Mouse (Mus musculus) liver, embryonic 14 days (tissue): ENCODE measurements around the gene Lhfpl4. TPM values are rescaled to one million over a fixed set of nuclear protein-coding genes. Genes with fewer than 3 reads are reported as not detected.

Source experiments
- polyA plus RNA-seq: library from polyadenylated mRNA; depleted of rRNA; stranded (reverse); fragments of >200 nt; gene quantifications from 2 replicates; pipeline ENCODE4 v1.2.3, GENCODE M21; 2012; rRNA removed

Lhfpl4 gene
- polyA plus RNA-seq = 0.02 TPM in 2 replicates

DNA sequence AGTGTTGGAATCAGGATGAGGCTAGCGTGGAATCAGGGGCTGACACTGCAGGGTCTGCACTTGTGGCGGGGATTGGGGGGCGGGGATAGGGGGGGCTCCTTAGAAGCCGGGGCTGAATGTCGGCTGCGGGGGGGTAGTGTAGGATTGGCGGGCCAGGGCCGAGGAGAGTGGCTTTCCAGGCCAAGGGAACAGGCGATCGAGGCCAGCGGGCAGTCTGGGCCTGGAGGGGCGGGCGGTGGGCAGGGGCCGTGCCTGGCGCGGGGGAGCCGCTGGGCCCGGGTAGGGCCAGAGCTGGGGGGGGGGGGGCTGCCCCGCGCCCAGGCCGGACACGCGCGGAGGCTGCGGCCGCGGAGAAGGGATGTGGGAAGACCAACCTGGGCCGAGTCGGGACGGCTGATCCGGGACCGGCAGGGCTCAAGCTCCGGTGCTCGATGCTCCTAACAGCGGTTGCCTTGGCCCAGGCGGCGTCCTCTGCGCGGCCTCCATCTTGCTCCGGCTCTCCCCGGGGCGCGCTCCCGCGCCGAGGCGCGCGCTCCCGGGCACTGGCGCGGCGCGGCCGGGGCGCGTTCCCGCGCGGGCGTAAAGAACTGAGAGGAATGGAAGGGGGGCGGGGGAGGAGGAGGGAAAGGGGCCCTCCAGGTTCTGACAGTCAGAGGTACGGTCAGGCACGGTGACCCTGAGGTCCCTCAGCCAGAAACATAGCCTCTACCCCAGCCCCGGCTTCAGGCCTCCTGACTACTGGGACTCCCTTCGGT lies at the start of gene Lhfpl4:
Gene Lhfpl4, minus strand, starts transcription at position 544 of the 755 bp plus-strand sequence.

DNA sequence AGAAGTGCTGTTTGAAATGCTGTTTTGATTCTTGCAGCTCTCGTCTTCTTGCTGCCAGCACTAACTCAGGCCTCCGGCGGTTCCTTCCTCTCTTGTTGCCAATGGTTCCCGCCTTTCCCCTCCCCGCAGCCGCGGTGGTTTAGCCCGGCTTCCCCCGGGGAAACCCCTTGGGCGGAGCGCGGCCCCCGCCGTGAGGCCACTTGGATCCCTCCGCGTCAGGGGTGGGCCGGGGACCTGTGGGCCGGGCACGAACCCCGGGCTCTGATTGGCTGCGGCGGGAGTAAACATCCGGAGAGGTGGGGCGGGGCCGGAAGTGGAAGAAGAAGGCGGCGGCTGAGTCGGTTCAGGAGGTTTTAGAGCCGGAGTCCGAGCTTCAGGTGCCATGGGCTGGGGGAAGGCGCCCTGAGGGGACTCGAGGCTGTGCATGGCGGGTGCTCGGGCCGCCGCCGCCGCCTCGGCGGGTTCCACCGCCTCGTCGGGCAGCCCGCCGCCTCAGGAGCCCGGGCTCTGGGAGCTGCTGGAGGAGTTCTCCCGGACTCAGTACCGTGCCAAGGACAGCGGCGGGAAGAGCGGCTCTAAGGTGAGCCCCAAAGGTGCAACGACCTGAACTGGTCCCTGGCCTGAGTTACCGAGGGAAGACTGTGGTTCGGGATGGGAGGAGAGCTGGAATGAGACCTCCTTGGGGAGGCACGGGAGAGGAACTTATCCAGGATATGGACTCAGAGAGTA lies 42.5 kb upstream of the Lhfpl4 start, which contains the start of gene Mtmr14:
Gene Mtmr14, plus strand, starts transcription at position 302 of the 729 bp plus-strand sequence.

Other genes with a start within 250 kb of the Lhfpl4 start
- gene Srgap3, start 248.1 kb downstream of the Lhfpl4 start, polyA plus RNA-seq = 0.31 and 0.35 TPM in 2 replicates
- gene Thumpd3, start 149.2 kb downstream of the Lhfpl4 start, polyA plus RNA-seq = 18.2 and 23.5 TPM in 2 replicates
- gene Setd5, start 118.0 kb downstream of the Lhfpl4 start, polyA plus RNA-seq = 11.2 and 13.9 TPM in 2 replicates
- 10.2 and 11.7 TPM in 2 replicates for gene Mtmr14, start 42.5 kb upstream of the Lhfpl4 start, polyA plus RNA-seq
- 0.01 and 0.02 TPM in 2 replicates for gene Cpne9, start 86.9 kb upstream of the Lhfpl4 start, polyA plus RNA-seq
- gene Brpf1, start 111.8 kb upstream of the Lhfpl4 start, polyA plus RNA-seq = 10.3 and 12.5 TPM in 2 replicates
- 7.3 and 8.2 TPM in 2 replicates for gene Ogg1, start 131.6 kb upstream of the Lhfpl4 start, polyA plus RNA-seq
- 8.9 and 9.5 TPM in 2 replicates for gene Camk1, start 148.6 kb upstream of the Lhfpl4 start, polyA plus RNA-seq
- 14.0 and 15.7 TPM in 2 replicates for gene Tada3, start 182.5 kb upstream of the Lhfpl4 start, polyA plus RNA-seq
- 39.9 and 50.0 TPM in 2 replicates for gene Arpc4, start 182.7 kb upstream of the Lhfpl4 start, polyA plus RNA-seq
- 1.7 and 2.2 TPM in 2 replicates for gene Ttll3, start 193.9 kb upstream of the Lhfpl4 start, polyA plus RNA-seq
- 10.2 and 11.6 TPM in 2 replicates for gene Rpusd3, start 224.0 kb upstream of the Lhfpl4 start, polyA plus RNA-seq
- gene Cidec, start 240.4 kb upstream of the Lhfpl4 start, polyA plus RNA-seq = 0.02 TPM in 1 of 2 replicates, not detected in the other
- gene Jagn1, start 247.2 kb upstream of the Lhfpl4 start, polyA plus RNA-seq = 21.3 and 24.6 TPM in 2 replicates